Mouse (Mus musculus) embryo, embryonic 10.5 days (tissue): ENCODE measurements at regions not wholly inside any gene's neighbourhood (a gene's known extent, or its start where the extent isn't known, plus 50 kb on each side); places are given as distances from the start of the nearest gene placed in this dataset.
A peak's percentile ranks its signal among the peaks of the same experiment; 100 is the strongest.
"Not testable (repeated sequence)": the region's sequence is repeated elsewhere in the genome, so short reads cannot be mapped to it uniquely, and the experiment has no call there.

ENCODE experiments used
- DNase-seq: peaks from one replicate; pipeline ENCODE4 v3.0.0-alpha.2; 2015; ENCODE audit warnings: low spot score

DNA sequence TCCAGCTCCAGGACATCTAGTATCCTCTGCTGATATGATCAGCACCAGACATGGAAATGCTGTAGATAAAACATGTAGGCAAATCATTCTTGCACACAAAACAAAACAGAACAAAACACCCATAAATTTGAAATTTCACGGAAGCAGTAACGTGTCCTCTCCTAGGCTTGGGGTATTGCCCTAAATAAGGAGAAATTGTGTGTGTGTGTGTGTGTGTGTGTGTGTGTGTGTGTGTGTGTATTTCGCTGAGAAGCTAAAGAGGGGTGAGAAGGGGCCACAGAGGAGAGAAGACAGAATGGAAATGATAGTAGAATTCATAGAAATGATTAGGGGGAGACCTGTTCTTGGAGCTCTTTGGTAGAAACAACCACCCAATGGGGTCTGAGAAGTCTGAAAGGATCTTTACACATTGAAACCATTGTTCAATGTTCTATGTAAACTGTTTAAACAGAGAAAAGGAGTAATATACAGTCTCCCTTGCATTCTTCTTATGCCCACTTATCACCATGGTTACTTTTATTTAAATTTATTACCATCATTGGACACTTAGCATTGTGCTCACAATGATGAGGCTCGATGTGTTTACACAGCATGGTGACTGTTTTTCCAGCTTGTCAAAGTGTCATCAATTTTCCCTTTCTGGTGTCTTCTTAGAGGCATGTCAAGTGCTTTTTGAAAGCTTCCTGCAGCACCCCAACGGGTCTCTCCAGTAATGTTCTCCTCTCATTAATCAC, 317.3 kb upstream of the 4933412E24Rik start:
- DNase-seq, result peak; percentile 32

DNA sequence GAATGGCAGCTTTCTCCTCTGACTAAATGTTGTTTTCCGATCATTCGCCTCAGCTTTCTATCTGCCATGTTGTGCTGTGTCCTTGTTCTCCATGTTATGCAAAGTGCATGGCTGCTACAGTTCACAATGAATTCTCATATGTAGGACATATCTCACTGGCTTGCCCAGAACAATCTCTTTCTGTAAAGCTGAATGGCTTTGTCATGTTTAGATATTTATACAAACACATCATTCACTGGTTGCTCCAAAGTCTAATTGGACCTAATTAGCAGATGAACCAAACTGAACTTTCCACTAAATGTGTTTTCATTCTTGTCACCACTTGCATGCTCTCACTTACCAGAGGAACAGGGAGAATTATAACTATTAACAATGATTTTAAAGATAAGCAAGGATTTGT, 301.2 kb upstream of the 4933412E24Rik start:
- no peak for DNase-seq

DNA sequence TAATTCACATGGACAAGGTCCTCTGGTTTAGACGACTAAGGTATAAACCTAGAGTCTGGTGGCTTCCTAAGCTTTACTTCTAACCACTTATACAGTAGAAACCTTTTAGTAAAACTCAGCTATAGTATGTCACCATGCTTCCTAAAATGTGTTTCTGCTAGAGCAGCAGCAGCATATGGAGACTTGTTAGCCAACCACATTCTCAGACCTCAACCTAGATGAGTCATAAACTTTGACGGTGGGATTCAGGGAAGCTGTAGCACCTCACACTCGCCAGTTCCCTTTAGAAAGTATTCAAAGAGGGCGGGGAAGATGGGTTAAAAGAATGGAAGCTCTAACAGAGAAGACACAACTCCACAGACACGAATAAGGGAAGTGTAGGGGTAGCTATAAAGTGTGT, 298.8 kb upstream of the 4933412E24Rik start:
- DNase-seq, result no peak

DNA sequence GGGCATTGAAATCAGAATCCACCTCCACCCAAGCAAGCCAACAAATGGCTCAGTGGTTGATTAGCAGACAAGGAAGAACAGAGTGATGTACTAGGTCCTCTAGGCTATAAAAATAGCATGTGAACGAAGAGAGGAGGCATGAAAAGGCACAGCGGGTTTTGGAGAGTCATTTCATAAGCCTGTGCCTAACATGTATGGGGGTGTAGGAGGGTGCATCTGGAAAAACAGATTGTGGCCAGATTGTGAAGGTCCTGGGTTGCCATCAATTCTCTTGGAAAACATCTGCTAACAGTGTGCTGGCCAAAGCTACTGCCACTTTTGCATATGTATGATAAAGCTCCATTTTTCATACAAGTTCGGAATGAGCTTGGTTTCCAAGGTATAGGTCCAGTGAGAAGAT, 293.5 kb upstream of the 4933412E24Rik start:
- no peak for DNase-seq

DNA sequence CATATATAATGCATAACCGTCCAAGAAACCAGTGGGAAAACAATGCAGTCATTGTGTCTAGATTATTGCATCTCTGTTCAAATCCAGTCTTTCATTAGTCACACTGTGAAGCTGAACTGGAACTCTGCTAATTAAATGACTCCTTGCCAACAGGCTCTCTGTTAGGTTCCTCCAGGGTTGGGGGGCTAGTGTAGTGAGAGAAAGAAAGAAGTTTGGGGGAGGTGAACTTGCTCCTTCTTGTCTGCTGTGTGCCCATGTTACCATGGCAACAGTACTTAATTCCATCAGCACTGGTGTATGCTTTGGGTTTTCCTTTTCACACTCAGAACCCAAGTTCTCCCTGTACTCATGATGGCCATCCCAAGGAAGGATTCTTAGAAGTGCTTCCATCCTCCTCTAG, 292.6 kb upstream of the 4933412E24Rik start:
- DNase-seq, result no peak

DNA sequence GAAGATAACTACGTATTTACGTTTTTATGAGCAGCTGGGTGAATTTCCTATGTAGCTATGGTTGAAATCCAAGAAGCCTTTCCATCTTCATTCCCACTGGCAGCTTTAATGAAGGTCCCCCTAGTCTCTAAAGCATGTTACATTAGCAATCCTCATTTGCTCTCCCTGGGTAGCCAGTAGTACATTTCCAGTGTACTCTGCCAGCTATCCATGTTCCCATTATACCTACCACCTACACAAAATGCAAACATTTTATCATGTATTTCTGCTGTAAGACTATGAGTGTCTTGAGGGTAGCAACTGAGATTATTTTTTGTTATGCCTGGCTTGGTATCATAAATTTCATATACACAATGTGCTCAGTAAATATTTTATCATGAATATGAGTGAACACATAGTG, 291.7 kb upstream of the 4933412E24Rik start:
- no peak for DNase-seq

DNA sequence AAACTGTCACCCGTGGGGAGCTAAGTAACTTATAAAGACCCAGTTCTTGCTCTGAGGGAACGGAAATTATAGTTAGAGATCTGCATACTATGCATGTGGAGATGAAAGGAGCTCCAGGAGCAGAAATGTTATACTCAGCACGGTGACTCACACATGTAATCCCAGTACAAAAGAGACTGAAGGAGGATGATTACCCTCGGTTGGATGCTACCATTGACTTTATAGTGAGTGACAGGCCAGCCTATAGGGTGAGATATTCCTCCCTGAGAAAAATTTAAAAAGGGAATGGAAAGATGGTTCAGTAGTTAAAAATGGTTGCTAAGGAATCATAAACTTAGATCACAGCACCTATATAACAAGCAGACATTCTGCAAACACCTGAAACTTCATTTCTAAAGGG, 287.1 kb upstream of the 4933412E24Rik start:
- DNase-seq, result no peak

DNA sequence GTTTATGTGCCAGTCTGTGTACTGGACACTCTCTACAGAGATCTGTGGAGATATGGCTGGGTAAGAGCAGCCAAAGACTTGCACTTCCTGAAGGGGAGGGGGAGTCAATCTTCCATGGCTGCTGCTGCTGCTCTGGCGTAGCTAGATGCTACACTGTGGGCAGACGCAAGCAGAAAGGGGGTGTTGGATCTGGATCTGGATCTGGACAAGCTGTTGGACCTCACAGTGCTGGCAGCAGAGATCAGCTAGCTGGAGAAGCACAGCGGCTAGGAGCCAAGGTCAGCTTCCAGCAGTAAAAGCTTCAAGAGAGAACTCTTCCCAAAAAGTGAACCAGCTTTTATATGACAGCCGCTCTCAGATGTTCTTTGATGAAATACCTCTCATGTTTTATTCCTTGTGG, 285.5 kb upstream of the 4933412E24Rik start:
- DNase-seq, result no peak

DNA sequence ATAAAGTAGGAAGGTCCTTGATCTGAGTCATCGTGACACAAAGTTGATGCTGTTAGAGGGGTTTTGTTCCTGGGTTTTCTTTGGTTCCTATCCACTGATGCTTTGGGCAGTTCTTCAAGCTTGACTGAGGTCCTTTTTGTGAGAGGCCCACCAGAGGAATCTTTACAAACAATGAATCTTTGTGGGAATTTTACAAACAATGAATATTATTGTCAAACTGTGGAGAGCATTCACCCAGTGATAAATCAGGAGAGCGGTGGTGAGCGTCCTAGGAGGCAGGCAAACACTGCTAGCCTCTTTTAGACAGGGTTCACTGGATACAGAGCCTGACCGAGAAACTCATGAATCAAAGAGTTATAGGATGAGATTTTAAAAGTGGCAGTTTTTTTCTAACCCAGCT, 268.9 kb upstream of the 4933412E24Rik start:
- peak; percentile 29 for DNase-seq

DNA sequence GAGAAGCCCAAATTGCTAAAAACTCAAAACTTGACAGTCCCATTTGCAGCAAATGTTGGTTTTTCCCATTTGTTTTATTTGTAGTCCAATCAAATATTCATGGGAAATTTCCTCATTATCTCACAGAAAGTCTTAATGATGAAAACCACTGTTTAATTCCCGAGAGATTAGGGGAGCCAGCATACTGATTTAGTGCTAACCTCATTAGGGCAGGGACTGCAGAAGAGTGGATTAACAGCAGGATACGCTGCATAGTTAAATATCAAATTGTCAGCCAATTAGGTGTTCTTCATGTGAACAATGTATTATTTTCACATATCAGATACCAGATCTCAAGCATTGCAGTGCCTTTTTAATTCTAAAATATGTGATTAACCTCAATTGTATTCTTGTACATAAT, 264.0 kb upstream of the 4933412E24Rik start:
- DNase-seq, result no peak

DNA sequence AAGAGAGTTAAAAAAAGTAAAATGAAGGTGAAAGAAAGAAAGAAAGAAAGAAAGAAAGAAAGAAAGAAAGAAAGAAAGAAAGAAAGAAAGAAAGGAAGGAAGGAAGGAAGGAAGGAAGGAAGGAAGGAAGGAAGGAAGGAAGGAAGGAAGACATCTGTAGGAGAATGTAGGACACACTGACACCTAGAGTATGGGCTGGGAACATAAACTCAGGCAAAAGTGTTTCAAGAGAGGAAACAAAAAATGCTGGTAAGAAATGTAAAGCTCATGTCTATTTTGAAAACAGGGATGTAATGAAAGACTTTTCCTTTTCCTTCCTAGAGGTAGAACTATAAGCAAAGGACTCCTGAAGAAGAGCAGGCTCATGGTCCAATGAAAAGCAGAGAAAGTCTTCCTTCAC, 237.2 kb upstream of the 4933412E24Rik start:
- not testable (repeated sequence) for DNase-seq

DNA sequence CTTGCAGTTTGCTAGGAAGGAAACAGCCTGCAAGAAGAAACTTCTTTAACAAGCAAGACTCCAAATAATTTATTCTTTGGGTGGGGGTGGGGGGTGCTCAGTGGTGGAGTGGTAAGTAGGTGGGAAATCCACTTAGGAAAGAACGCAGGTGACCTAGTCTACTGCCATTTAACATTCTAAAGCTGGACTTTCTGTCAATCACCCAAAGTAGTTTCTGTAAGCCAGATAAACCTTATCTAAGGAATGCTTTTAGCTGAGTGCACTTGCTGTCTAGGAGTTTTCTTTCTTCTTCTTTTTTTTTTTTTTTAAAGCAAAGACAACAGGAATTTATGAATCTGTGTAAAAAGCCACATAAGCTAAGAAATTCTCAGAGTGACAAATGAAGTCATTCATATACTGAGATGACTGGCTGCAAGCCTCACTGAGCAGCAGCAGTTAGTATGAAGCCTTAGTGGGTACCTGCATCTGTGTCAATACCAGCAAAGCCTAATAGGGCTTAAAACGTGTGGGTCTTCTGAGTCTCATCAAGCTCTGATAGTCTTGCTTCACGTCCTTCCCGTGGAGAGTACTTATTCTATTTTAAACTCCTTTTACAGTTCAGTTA, 210.0 kb upstream of the 4933412E24Rik start:
- no peak for DNase-seq

DNA sequence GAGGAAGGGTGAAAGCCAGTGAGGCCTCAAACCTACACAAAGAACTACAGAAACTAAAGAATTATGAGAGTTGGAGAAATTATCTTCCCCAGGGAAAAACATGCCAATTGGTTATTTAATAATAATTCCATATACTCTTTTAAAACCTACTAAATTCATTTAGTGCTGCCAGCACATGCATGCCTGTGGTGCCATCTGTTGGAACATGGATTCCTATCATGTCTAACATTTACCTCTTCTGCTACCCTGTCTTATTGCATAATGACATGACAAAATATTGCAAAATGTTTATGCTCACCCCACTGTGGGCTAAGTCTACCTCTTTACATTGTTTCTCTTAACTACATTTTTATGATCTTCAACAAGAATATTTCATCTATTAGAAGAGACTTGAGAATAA, 178.7 kb upstream of the 4933412E24Rik start:
- no peak for DNase-seq

DNA sequence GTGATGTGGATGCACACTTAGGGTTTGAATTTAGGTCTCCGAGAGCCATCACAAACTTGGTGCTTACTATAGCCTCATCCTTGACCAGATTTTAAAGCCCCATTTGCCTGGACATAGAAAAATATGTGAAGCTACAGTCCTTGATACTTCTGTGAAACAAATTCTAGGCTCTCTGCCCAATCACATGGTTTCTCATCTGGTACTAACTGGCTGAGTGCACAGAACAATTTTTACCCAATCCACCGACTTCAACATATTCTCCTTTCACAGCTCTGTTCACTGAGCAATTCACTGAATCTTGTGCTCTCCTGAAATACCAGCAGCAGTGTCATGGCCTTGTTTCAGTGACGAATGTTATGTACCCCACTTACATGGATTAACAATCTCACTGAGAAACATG, 176.7 kb upstream of the 4933412E24Rik start:
- DNase-seq, result no peak

DNA sequence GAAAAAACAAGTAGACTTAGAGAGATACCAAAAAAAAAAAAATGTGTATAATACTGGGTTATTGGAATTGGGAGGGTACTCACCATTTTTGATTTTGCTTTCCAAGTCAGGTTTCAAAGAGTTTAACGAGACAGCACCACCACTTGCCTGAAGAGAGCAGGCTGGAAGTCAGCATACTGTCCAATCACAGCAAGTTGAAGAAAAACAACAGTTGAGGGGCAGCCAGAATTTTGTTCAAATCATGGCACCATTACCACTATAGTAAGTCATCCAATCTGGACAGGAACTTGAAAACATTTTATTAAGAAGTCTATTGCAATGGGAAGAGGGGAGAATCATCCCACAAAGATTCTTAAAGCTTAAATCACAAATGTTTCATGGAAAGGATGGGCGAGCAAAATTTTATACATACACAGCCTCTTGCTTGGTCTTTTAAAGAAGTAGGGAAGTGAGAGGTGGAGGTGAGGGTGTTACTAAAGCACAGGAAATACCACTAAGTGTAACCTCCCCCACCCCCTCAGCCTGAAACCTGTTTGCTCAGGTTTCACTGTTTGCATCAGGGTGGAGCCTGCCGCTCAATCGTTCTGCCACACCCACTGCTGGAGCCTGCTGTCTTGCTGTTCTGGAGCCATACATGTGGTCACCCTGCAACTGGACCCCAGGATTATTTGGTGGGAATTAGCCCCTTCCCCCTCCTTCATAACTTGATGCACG, 170.7 kb upstream of the 4933412E24Rik start:
- DNase-seq, result no peak

DNA sequence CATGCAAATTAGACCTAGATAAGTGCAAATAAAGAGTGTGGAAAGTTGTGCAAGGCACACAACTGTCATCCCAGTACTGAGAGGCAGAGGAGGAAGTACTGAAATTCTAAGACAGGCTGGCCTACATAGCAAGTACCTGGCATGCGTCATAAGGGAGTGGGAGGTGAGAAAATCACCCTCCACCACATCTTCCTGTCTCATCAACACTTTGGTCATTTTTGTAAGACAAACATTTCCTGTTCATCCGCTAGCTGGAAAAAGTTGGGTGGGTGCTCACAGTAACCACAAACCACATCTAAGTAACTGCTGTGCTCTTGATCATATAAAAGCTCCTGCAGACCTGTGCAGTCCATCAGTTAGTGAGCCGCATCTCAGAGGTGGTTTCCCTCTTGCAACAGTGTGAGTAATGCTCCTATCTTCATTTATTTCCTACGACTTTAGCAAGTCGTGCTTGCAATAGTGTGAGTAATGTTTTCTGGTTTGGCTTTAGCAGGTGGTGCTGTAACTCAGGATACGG, 125.2 kb upstream of the 4933412E24Rik start:
- no peak for DNase-seq

DNA sequence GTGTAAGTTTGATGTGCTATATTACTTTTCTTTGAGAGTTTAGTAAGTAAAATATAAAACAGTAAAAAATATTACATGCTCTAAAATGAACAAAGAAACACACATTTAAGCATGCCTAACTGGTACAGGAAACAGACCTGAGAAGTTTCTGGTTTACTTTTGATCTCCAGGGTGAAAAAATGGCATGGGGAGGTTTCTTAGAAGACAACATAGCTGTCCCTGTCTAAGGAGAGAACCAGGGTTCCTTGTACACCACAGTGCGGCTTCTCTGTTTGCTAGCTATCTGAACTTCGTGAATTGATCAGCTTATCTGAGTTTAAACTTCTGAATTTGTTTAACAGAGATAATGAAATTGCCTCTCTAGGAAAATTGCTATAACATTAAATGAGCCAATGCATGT, 120.3 kb upstream of the 4933412E24Rik start:
- DNase-seq, result no peak

DNA sequence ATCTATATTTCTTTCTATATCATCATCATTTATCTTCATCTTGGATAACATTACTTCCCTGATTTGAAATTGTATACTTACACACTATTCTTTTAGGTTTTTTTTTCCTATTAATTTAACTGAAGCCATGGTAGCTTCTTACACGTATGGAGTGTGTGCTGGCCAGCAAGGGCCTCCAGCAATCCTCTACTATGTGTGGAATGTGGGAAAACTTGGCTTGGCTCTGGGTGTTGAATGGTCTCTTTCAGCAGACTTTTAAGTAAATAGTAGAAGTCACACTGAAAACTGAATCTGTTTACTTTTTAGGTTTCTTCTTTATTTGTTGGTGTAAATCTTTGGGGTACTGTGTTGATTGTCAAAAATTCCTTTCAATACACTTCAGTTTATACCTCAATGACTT, 118.1 kb upstream of the 4933412E24Rik start:
- DNase-seq, result no peak

DNA sequence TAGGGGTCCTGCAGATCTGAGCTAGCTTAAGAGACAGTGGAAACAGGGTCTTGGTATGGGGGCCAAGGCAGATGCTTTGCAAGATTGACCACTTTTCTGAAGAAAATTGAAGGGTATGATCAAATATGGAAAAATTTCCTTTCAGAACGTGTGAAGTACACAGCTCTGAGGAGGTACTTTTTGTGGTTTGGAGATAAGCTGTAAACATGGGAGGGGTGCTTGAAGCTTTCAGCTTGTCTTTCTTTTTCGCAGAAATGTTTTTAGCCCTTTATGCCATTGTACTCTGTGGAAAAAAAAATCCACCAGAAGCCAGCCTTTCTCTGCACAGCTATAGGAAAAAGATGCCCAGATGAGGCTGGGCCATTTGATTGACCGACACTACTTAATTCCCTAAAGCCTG, 116.3 kb upstream of the 4933412E24Rik start:
- DNase-seq, result no peak

DNA sequence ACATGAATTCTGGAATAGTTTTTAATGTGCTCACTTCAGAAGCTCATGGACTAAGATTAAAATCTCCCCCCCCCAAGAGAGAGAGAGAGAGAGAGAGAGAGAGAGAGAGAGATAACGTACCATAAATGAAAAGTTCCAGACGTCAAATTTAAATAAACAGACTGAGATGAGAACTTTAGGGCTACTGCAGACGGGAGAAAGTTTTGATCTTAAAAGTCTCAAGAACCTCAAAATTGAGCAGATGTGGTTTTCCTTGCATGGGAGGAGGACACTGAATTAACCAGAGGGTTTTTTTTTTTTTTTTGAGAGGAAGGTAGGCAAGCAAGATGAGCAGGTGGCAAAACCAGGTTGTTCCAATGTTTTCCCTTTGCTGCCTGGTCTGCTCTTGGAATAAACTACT, 108.0 kb upstream of the 4933412E24Rik start:
- no peak for DNase-seq

DNA sequence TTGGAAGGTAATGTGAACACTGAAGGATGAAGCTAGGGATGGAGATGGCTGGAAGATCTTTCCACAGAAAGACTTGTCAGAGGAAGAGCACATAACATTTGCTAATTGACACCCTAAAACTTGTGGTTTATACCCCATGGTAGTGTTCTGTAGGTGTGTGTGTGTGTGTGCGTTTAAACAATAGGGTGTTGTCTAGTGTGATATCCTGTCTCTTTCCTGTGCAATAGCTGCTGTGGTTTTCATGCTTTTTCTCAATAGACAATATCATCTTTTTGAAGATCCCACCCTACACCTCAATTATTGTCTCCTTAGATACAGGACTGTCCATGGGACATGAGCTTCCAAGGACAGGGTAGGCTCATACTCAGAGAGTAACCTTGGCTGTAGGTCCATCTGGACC, 103.5 kb upstream of the 4933412E24Rik start:
- DNase-seq, result no peak

DNA sequence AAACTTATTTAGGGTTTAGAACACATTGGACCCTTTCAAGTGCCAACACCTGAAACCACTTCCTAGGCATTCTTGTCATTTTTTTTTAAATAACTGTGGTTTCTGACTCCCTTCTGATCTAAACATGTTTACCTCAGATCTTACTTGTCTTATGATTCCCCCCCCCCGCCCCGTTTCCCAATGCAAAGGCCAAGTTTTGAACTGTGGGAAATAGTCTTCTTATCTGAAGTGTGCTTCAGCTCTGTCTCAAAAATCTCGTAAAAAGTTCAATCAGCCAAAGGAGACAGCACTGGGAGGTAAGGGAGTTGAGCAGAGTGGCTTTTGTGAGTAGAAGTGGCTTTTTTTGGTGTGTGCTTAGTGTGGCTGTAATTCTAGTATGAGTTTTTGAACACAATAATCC, 95.5 kb upstream of the 4933412E24Rik start:
- no peak for DNase-seq

DNA sequence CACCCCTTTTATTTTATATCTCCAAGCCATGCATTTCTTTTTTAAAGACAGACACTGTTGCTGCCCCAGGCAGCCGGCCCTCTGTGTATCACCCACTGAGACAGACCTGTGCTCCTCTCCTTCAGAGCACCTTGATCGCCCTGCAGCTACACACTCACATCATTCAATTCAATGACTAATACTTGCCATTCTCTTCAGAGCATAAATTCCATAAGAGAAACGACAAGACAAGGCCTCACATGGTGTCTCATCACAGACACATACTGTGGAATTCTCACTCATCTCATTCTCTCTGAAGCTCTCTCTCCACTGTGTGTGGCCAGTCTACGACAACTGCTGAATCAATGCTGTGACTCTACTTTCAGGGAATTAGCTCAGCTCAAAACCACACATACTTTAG, 94.6 kb upstream of the 4933412E24Rik start:
- no peak for DNase-seq
